Mouse (Mus musculus): ENCODE measurements at regions not wholly inside any gene's neighbourhood (a gene's known extent, or its start where the extent isn't known, plus 50 kb on each side); places are given as distances from the start of the nearest gene placed in this dataset.

- no peaks in the 10 kb centered on the region for H3K9me3 ChIP-seq
- no peaks in the 10 kb centered on the region for H3K36me3 ChIP-seq
- 0 out of 2 replicates have a peak, but pooled peaks cover under 1% of the 10 kb centered on the region for H3K4me1 ChIP-seq
- WGBS: 83% methylated on average over 1 of the region's 1 CpGs
- no peak overlapping the region for H3K9ac ChIP-seq
- no peak overlapping the region for H3K4me2 ChIP-seq
- no peak for ATAC-seq (ENCODE audit: borderline replicate concordance, extremely low read depth, low FRiP score, low TSS enrichment)
- H3K27me3 ChIP-seq: no peaks in the 10 kb centered on the region
- H3K27ac ChIP-seq: no peak overlapping the region
- H3K4me3 ChIP-seq: no peak overlapping the region
Observed at GRCm38 (mm10) chr17:64908671-64909070, 72.8 kb upstream of the 4930583I09Rik start.

GRCm38 (mm10) chr17:64901721-64902623, 66.1 kb upstream of the 4930583I09Rik start:
- Histone ChIP-seq H3K27me3 (no peaks in the 10 kb centered on the region), H3K27ac (no peak overlapping the region), H3K9me3 (no peaks in the 10 kb centered on the region), H3K4me2 (no peak overlapping the region), H3K9ac (no peak overlapping the region), H3K4me3 (no peak overlapping the region), H3K4me1 (no peaks in the 10 kb centered on the region), H3K36me3 (no peaks in the 10 kb centered on the region)
- WGBS: 57% methylated on average over 17 of the region's 17 CpGs
- ATAC-seq (ENCODE audit: borderline replicate concordance, extremely low read depth, low FRiP score, low TSS enrichment): no peak

GRCm38 (mm10) chr17:64897473-64897872, 61.6 kb upstream of the 4930583I09Rik start:
- WGBS: 74% methylated on average over 1 of the region's 1 CpGs
- H3K4me1 ChIP-seq: no peaks in the 10 kb centered on the region
- no peak for ATAC-seq (ENCODE audit: borderline replicate concordance, extremely low read depth, low FRiP score, low TSS enrichment)

GRCm38 (mm10) chr17:64895886-64896285, 60.0 kb upstream of the 4930583I09Rik start:
- Histone ChIP-seq H3K4me1 (no peaks in the 10 kb centered on the region), H3K4me3 (no peak overlapping the region), H3K27me3 (no peaks in the 10 kb centered on the region), H3K9me3 (no peaks in the 10 kb centered on the region), H3K27ac (no peak overlapping the region), H3K9ac (no peak overlapping the region), H3K4me2 (no peak overlapping the region), H3K36me3 (no peaks in the 10 kb centered on the region)
- 89% methylated on average over 10 of the region's 10 CpGs for WGBS
- no peak for ATAC-seq (ENCODE audit: borderline replicate concordance, extremely low read depth, low FRiP score, low TSS enrichment)

More at GRCm38 (mm10) chr17:64897473-64897872, 61.6 kb upstream of the 4930583I09Rik start:
- Histone ChIP-seq H3K27ac (no peak overlapping the region), H3K36me3 (no peaks in the 10 kb centered on the region), H3K9me3 (no peaks in the 10 kb centered on the region), H3K4me2 (no peak overlapping the region), H3K4me3 (no peak overlapping the region), H3K27me3 (no peaks in the 10 kb centered on the region), H3K9ac (no peak overlapping the region)

- Histone ChIP-seq H3K9me3 (no peaks in the 10 kb centered on the region), H3K4me3 (no peak overlapping the region), H3K27ac (no peak overlapping the region), H3K4me1 (no peaks in the 10 kb centered on the region), H3K36me3 (no peaks in the 10 kb centered on the region), H3K4me2 (no peak overlapping the region), H3K9ac (no peak overlapping the region), H3K27me3 (no peaks in the 10 kb centered on the region)
- 71% methylated on average over 10 of the region's 10 CpGs for WGBS
- no peak for ATAC-seq (ENCODE audit: borderline replicate concordance, extremely low read depth, low FRiP score, low TSS enrichment)
Observed at GRCm38 (mm10) chr17:64895466-64895865, 59.6 kb upstream of the 4930583I09Rik start.

GRCm38 (mm10) chr17:64893182-64893902, 57.5 kb upstream of the 4930583I09Rik start:
- no peak overlapping the region for H3K4me2 ChIP-seq
- ATAC-seq (ENCODE audit: borderline replicate concordance, extremely low read depth, low FRiP score, low TSS enrichment): no peak
- no peaks in the 10 kb centered on the region for H3K27me3 ChIP-seq
- 84% methylated on average over 7 of the region's 7 CpGs for WGBS
- no peaks in the 10 kb centered on the region for H3K36me3 ChIP-seq
- no peaks in the 10 kb centered on the region for H3K4me1 ChIP-seq
- H3K4me3 ChIP-seq: no peak overlapping the region
- no peak overlapping the region for H3K9ac ChIP-seq
- H3K9me3 ChIP-seq: no peaks in the 10 kb centered on the region
- H3K27ac ChIP-seq: no peak overlapping the region

Data from lung, embryonic 15.5 days (tissue).